Mouse (Mus musculus): ENCODE measurements around the gene Gamt.
A peak's percentile ranks its signal among the peaks of the same experiment; 100 is the strongest.
"Not testable (repeated sequence)": the region's sequence is repeated elsewhere in the genome, so short reads cannot be mapped to it uniquely, and the experiment has no call there.

The Gamt gene

GRCm38 (mm10) chr10:80227877-80228775 lies 32.7 kb downstream of the Gamt start:
- no peak for DNase-seq (ENCODE audit: low spot score)

DNA sequence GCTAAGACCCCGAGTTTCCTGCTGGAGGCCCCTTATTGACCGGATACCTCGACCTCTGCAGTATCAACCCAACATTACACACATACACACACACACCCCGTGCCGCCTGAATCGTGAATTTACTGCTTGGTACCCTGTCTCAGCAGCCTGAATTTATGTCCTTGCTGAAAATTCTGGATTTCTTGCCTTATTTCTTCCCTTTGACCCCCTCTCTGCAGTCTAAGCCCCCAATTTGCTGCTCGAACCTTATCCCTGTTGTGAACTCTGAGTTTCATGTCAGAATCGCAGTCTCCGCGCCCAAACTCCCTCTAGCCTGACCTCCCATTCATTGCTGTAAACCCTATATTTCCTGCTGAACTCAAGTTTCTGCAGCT lies 33.7 kb downstream of the Gamt start:
- DNase-seq (ENCODE audit: low spot score): no peak

DNA sequence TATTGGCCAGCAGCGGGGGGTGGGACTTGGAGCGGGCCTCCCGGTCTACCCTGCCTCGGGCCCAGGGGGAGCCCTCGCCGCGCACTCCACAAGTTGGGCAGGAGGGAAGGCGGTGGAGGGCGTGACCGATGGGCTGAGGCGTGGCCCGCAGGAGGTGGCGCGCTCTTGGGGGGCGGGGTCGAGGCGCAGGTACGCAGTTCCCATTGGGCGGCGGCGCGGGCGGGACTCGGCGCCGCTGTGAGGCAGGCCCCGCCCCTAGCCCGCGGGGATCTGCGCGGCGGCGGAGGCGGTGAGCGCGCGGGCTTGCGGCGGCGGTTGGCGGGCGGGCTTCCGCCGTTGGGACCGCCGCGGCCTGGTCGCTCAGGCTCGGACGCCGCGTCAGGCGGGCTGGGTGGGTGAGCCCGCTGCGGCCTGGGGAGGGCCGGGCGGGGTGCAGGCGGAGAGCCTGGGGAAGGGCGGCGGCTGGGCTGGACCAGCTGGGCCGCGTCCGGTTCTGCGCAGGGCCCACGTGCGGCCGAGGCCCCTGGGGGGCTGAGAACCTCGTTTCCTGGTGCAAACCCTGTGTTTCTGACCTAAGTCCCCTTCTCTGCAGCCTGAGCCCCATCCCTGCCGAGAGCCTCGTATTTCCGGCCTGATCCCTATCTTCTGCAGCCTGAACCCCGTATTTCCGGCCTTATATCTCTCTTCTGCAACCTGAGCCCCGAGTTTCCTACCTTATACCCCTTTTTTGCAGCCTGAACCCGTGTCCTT lies 34.2 kb downstream of the Gamt start, which contains the start of gene Mum1:
Mum1 (plus strand) TSS at position 19 of the 750 bp plus-strand sequence.
- peak; percentile 99 for DNase-seq (ENCODE audit: low spot score)

DNA sequence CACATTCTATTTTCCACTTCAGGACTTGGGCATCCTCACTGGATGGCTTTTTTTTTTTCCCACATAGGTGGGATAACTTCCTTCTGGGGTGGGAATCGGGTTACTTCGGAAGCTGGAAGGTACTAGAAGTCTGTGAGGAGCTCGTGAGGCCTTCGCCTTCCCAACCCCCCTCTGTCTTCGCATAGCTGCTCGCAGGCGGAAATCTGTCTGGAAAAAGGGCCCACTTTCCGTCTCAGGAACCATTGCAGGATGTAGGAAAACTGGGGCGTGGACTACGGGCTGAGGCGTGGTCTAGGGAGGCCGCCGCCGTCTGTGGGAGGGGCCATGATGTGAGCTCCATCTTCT lies 34.8 kb downstream of the Gamt start:
- no peak for DNase-seq (ENCODE audit: low spot score)

DNA sequence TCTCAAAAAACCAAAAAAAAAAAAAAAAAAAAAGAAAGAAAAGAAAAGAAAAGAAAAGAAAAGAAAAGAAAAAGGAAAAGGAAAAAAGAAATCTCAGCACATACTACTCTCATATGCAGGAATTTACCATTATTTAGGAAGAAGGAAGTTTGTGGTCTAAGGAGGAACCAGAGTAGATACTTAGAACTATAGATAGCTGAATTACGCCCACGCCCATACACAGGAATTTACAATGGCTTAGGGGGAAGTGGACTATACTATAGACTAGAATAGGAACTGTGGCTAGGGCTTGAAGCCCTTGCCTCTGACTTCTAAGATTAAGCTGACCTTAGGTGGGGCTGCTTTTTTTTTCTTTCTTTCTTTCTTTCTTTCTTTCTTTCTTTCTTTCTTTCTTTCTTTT lies 37.7 kb downstream of the Gamt start:
- not testable (repeated sequence) for DNase-seq (ENCODE audit: low spot score)

- DNase-seq (ENCODE audit: low spot score): no peak
These were observed 40.1 kb downstream of the Gamt start for GRCm38 (mm10) chr10:80220676-80221075.

GRCm38 (mm10) chr10:80215048-80215772 lies 45.6 kb downstream of the Gamt start:
- no peak for DNase-seq (ENCODE audit: low spot score)

DNA sequence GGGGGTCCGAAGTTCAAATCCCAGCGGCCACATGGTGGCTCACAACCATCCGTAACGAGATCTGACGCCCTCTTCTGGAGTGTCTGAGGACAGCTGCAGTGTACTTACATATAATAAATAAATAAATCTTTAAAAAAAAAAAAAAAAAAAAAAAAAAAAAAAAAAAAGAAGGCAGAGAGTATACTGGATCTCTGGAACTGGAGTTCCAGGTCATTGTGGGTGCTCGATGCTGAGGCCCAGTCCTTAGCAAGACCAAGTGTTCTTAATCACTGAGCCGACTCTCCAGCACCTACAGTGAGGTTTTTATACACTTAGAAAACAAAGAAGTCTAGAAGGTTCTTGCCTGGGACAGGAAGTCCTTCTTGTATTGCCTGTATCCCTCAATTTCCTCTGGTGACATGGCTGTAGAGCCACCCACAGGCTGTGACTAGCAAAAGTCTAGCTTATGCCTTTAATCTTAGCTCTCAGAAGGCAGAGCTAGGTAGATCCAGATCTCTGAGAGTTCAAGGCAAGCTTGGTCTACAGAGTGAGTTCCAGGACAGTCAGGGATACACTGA lies 49.2 kb downstream of the Gamt start:
- not testable (repeated sequence) for DNase-seq (ENCODE audit: low spot score)

DNA sequence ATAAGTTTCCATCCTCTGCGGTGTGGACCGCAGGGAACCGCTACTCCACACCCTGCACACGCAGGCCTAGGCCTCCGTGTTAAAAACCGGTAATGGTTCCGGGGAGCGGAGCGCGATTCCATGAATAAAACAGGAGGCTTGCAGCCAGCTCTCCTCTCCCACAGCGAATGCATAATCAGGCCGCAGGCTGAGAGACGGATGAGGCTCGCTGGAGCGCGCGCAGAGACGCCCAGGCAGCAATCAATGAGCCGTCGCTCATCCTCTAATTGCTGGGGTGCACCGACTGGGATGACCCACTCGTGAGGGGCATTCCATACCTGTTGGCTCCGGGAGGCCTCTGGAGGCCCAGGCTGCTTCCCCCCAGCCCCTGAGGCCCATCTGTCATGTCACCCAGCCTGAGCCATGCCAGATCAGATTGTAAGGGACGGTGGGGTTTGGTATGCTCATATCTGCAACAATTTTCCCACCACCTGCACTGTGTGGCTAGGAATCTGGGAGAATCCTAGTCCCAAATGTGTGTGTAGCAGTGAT lies 51.9 kb downstream of the Gamt start:
- no peak for DNase-seq (ENCODE audit: low spot score)

GRCm38 (mm10) chr10:80208248-80208647 lies 52.6 kb downstream of the Gamt start:
- no peak for DNase-seq (ENCODE audit: low spot score)
